Mouse (Mus musculus) MEL (cell line): Measurements from ENCODE around the gene Usp29. TPM values are rescaled to one million over a fixed set of nuclear protein-coding genes. Genes with fewer than 3 reads are reported as not detected.

Experiments
- DNase-seq: peaks from one replicate; pipeline ENCODE4 v3.0.0; 2011; ENCODE audit warnings: low read depth, low spot score
- H3K27ac ChIP-seq: 2 replicates; pipeline ENCODE4 v1.5.1; 2012; ENCODE audit warnings: low read depth, mild to moderate bottlenecking, control low read depth, low read length, moderate library complexity; ENCODE audit not compliant: control insufficient read depth
- H3K27me3 ChIP-seq, 2 experiments: fragments of 150-350 bp in 1 of 2; sonication (generic) in 1 of 2; 2 replicates each; pipeline ENCODE4 v1.6.1; 2012; ENCODE audit warnings: low read length in 2 of 2, mild to moderate bottlenecking in 2 of 2, improper control_type of control experiment in 1 of 2, moderate library complexity in 1 of 2; ENCODE audit not compliant: insufficient read depth in 2 of 2, control insufficient read depth in 1 of 2
- H3K36me3 ChIP-seq, 2 experiments: 2 replicates each; pipeline ENCODE4 v1.6.1; 2012 to 2014; ENCODE audit warnings: low read length in 2 of 2, improper control_type of control experiment in 1 of 2, inconsistent platforms in 1 of 2, mild to moderate bottlenecking in 1 of 2; ENCODE audit not compliant: insufficient read depth in 2 of 2, control insufficient read depth in 1 of 2
- H3K4me1 ChIP-seq, 2 experiments: fragments of 150-350 bp in 1 of 2; sonication (generic) in 1 of 2; 2 replicates each; pipeline ENCODE4 v1.6.1; 2012; ENCODE audit warnings: low read length in 2 of 2, improper control_type of control experiment in 1 of 2, mild to moderate bottlenecking in 1 of 2; ENCODE audit not compliant: insufficient read depth in 2 of 2, control insufficient read depth in 1 of 2
- H3K4me3 ChIP-seq, 2 experiments: fragments of 150-350 bp in 1 of 2; sonication (generic) in 1 of 2; 2 replicates each; pipeline ENCODE4 v1.5.1; 2012; ENCODE audit warnings: low read depth in 2 of 2, low read length in 2 of 2, mild to moderate bottlenecking in 2 of 2, moderate library complexity in 2 of 2, control low read depth in 1 of 2, improper control_type of control experiment in 1 of 2; ENCODE audit not compliant: control insufficient read depth in 1 of 2, insufficient read depth in 1 of 2
- H3K79me2 ChIP-seq: 2 replicates; pipeline ENCODE4 v1.6.1; 2012; ENCODE audit warnings: mild to moderate bottlenecking, low read length, moderate library complexity; ENCODE audit not compliant: control insufficient read depth, poor library complexity, insufficient read depth
- H3K9ac ChIP-seq: 2 replicates; pipeline ENCODE4 v1.6.1; 2012; ENCODE audit warnings: low read depth, mild to moderate bottlenecking, control low read depth, low read length, moderate library complexity; ENCODE audit not compliant: control insufficient read depth, poor library complexity, severe bottlenecking
- H3K9me3 ChIP-seq: fragments of 150-350 bp; sonication (generic); replicated peaks from 2 replicates; pipeline ENCODE4 v1.6.1; 2012; ENCODE audit warnings: mild to moderate bottlenecking, low read length, improper control_type of control experiment, moderate library complexity; ENCODE audit not compliant: insufficient read depth
- CHD1 ChIP-seq: IDR thresholded peaks from 2 replicates; pipeline ENCODE4 v1.6.1; 2012; ENCODE audit warnings: low read depth, mild to moderate bottlenecking, inconsistent platforms, low read length, improper control_type of control experiment
- CTCF ChIP-seq, 3 experiments: IDR thresholded peaks in 2 of 3; conservative IDR thresholded peaks in 1 of 3; 2 replicates each; pipeline ENCODE4 v1.5.1; 2011 to 2012; ENCODE audit warnings: low read length in 3 of 3, low read depth in 2 of 3, mild to moderate bottlenecking in 2 of 3, improper control_type of control experiment in 1 of 3, inconsistent platforms in 1 of 3, mixed read lengths in 1 of 3, moderate library complexity in 1 of 3; ENCODE audit not compliant: control insufficient read depth in 1 of 3, insufficient read depth in 1 of 3, poor library complexity in 1 of 3, severe bottlenecking in 1 of 3
- E2F4 ChIP-seq: IDR thresholded peaks from 2 replicates; pipeline ENCODE4 v1.6.1; 2011; ENCODE audit warnings: low read depth, low read length, improper control_type of control experiment, borderline replicate concordance
- ETS1 ChIP-seq: IDR thresholded peaks from 2 replicates; pipeline ENCODE4 v1.6.1; 2012; ENCODE audit warnings: low read depth, mild to moderate bottlenecking, inconsistent platforms, low read length, improper control_type of control experiment, moderate library complexity
- GABPA ChIP-seq: IDR thresholded peaks from 2 replicates; pipeline ENCODE4 v1.6.1; 2012; ENCODE audit warnings: low read depth, mild to moderate bottlenecking, inconsistent platforms, low read length, improper control_type of control experiment, moderate library complexity
- KAT2A ChIP-seq: conservative IDR thresholded peaks from 2 replicates; pipeline ENCODE4 v1.6.1; 2012; ENCODE audit warnings: low read depth, low read length, improper control_type of control experiment, inconsistent platforms
- MAX ChIP-seq: IDR thresholded peaks from 2 replicates; pipeline ENCODE4 v1.6.1; 2011; ENCODE audit warnings: low read length, improper control_type of control experiment
- MEF2A ChIP-seq: IDR thresholded peaks from 2 replicates; pipeline ENCODE4 v1.6.1; 2014; ENCODE audit warnings: low read depth, mild to moderate bottlenecking, inconsistent platforms, low read length, improper control_type of control experiment; ENCODE audit not compliant: poor library complexity, insufficient replicate concordance, severe bottlenecking; ENCODE audit errors: extremely low read depth
- MYB ChIP-seq: IDR thresholded peaks from 2 replicates; pipeline ENCODE4 v1.6.1; 2011; ENCODE audit warnings: mild to moderate bottlenecking, low read depth, low read length, improper control_type of control experiment
- NRF1 ChIP-seq: IDR thresholded peaks from 2 replicates; pipeline ENCODE4 v1.6.1; 2014; ENCODE audit warnings: low read depth, mild to moderate bottlenecking, inconsistent platforms, low read length, improper control_type of control experiment, moderate library complexity; ENCODE audit not compliant: poor library complexity, insufficient read depth, severe bottlenecking
- POLR2AphosphoS2 ChIP-seq: IDR thresholded peaks from 2 replicates; pipeline ENCODE4 v1.6.1; 2011; ENCODE audit warnings: low read length, improper control_type of control experiment
- RAD21 ChIP-seq: IDR thresholded peaks from 2 replicates; pipeline ENCODE4 v1.6.1; 2011; ENCODE audit warnings: mild to moderate bottlenecking, low read depth, low read length, improper control_type of control experiment
- RCOR1 ChIP-seq: IDR thresholded peaks from 2 replicates; pipeline ENCODE4 v1.6.1; 2012; ENCODE audit warnings: low read depth, mild to moderate bottlenecking, inconsistent platforms, low read length, improper control_type of control experiment
- SIN3A ChIP-seq: IDR thresholded peaks from 2 replicates; pipeline ENCODE4 v1.6.1; 2012; ENCODE audit warnings: low read length, improper control_type of control experiment, inconsistent platforms
- SMC3 ChIP-seq: IDR thresholded peaks from 2 replicates; pipeline ENCODE4 v1.6.1; 2011; ENCODE audit warnings: low read depth, low read length, improper control_type of control experiment
- TCF12 ChIP-seq: IDR thresholded peaks from 2 replicates; pipeline ENCODE4 v1.6.1; 2014; ENCODE audit warnings: low read depth, mild to moderate bottlenecking, inconsistent platforms, low read length, improper control_type of control experiment, moderate library complexity
- USF1 ChIP-seq: IDR thresholded peaks from 2 replicates; pipeline ENCODE4 v1.6.1; 2014; ENCODE audit warnings: low read depth, mild to moderate bottlenecking, inconsistent platforms, low read length, improper control_type of control experiment, moderate library complexity
- USF2 ChIP-seq, 2 experiments: IDR thresholded peaks; 2 replicates each; pipeline ENCODE4 v1.6.1; 2011 to 2012; ENCODE audit warnings: improper control_type of control experiment in 2 of 2, low read length in 2 of 2, borderline replicate concordance in 1 of 2, inconsistent platforms in 1 of 2, low read depth in 1 of 2, mild to moderate bottlenecking in 1 of 2; ENCODE audit not compliant: insufficient read depth in 1 of 2
- ZC3H11A ChIP-seq: IDR thresholded peaks from 2 replicates; pipeline ENCODE4 v1.6.1; 2012; ENCODE audit warnings: low read depth, mild to moderate bottlenecking, inconsistent platforms, low read length, improper control_type of control experiment
- polyA plus RNA-seq, 2 experiments: library from polyadenylated mRNA; stranded (reverse) in 1 of 2; unstranded in 1 of 2; fragments of >175 nt in 1 of 2; fragments of >200 nt in 1 of 2; gene quantifications; 2 replicates each; pipeline versions ENCODE4 v1.2.1 to v1.2.4; 2012; ENCODE audit warnings: low replicate concordance in 2 of 2, low read depth in 1 of 2; ENCODE audit not compliant: insufficient read length in 2 of 2, insufficient read depth in 1 of 2, missing spikeins in 1 of 2
- total RNA-seq: library from RNA; depleted of rRNA; stranded (reverse); fragments of 300-350 nt; gene quantifications from 2 replicates; pipeline ENCODE4 v1.2.3, GENCODE M21; 2012

The Usp29 gene
- total and polyA plus RNA-seq, 3 experiments, result not detected

DNA sequence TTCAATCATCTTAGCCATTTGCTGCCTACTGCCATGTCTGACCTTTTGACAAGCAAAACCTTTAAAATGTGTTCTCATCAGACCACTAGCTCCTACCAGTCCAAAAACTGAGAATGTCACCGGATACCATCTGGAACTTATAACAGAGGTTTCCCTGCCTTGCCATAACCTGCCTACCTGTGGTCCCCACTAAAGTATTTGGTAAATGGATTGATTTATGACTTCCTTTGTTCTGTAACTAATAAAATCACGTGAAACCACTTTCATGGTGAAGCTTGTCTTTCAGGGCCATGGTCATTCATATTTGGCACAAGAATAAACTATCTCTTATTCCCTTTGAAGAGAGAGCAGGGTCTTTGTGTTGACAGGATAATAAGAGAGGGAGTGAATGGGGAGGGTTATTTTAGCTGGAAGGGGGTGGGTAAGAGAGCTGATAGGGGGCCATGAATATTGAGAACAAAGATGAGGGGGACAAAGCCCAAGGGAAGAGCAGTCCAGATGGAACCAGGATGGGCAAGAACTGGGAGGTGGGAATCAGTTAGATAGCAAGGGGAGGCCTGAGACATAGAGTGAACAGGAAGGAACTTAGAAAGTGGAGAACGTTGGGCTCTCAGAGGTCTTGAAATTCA lies 107.0 kb downstream of the Usp29 start:
- H3K4me1 ChIP-seq, result no peaks in the 10 kb centered on the region

DNA sequence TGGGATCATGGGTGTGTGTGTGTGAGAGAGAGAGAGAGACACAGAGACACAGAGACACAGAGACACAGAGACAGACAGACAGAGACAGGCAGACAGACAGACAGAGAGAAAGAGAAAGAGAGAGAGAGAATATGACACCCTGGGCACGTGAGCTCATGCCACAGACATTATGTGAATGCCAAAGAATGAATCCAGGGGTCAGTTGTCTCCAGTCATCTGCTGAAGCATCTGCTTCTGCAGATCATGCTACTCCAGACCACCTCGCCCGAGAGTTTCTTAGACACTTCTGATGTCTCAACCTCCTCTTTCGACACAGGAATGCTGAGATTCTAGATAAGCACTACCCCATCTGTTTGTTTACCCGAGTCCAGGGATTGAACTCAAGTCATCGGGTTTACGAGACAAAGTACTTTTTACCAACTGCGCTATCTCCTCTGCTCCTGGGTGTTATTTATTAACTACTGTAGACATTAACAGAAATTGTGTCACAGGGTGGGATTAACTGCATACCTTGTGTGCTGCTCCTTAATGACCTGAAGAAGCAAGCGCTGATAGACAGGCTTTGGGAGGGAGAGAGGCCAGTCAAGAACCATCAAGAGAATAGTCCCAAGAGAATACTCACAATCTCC lies 107.7 kb downstream of the Usp29 start:
- H3K4me3 ChIP-seq, result no peak overlapping the region
- DNase-seq, result no peak
- no peaks in the 10 kb centered on the region for H3K36me3 ChIP-seq
- H3K9me3 ChIP-seq, result no peaks in the 10 kb centered on the region
- no peak overlapping the region for H3K27ac ChIP-seq
- H3K27me3 ChIP-seq, result no peaks in the 10 kb centered on the region
- TF ChIP-seq POLR2AphosphoS2 (no peak), MYB (no peak), SIN3A (no peak), KAT2A (no peak), RCOR1 (no peak), E2F4 (no peak), MEF2A (no peak), USF2 (IDR thresholded peaks at IDR 0.05; ENCODE audit: borderline replicate concordance in 1 of 2, insufficient read depth in 1 of 2, low read depth in 1 of 2, low read length in 2 of 2) (no peak), MAX (no peak), CHD1 (no peak), TCF12 (no peak), SMC3 (no peak), GABPA (no peak)
- H3K9ac ChIP-seq, result no peak overlapping the region
- no peaks in the 10 kb centered on the region for H3K4me1 ChIP-seq
- H3K79me2 ChIP-seq, result no peaks in the 10 kb centered on the region

More for the DNA sequence above, 107.0 kb downstream of the Usp29 start:
- H3K36me3 ChIP-seq, result no peaks in the 10 kb centered on the region
- no peaks in the 10 kb centered on the region for H3K9me3 ChIP-seq
- no peak for DNase-seq
- no peak overlapping the region for H3K27ac ChIP-seq
- no peaks in the 10 kb centered on the region for H3K79me2 ChIP-seq
- H3K4me3 ChIP-seq, result no peak overlapping the region
- TF ChIP-seq USF1, result no peak
- no peak for TF ChIP-seq ZC3H11A
- no peak for TF ChIP-seq USF2 (IDR thresholded peaks at IDR 0.05; ENCODE audit: borderline replicate concordance in 1 of 2, insufficient read depth in 1 of 2, low read depth in 1 of 2, low read length in 2 of 2)
- TF ChIP-seq ETS1, result no peak
- no peak for TF ChIP-seq MEF2A
- TF ChIP-seq NRF1, result no peak
- no peak for TF ChIP-seq RAD21
- TF ChIP-seq CTCF (IDR thresholded peaks at IDR 0.05 in 2 of 3, conservative IDR thresholded peaks at IDR 0.05 in 1 of 3; ENCODE audit: control insufficient read depth in 1 of 3, insufficient read depth in 1 of 3, low read depth in 2 of 3, low read length in 3 of 3, poor library complexity in 1 of 3, severe bottlenecking in 1 of 3), result no peak
- H3K9ac ChIP-seq, result no peak overlapping the region
- H3K27me3 ChIP-seq, result no peaks in the 10 kb centered on the region
